Mouse (Mus musculus) limb, embryonic 13.5 days (tissue): ENCODE measurements at regions not wholly inside any gene's neighbourhood (a gene's known extent, or its start where the extent isn't known, plus 50 kb on each side); places are given as distances from the start of the nearest gene placed in this dataset.

Experiments used
- ATAC-seq: fragments of 200-750 bp; cut with Nextera tagmentation; 2 replicates; pipeline ENCODE4 v1.8.0; 2017; ENCODE audit warnings: low read depth, moderate number of reproducible peaks, moderate TSS enrichment; ENCODE audit not compliant: low FRiP score
- H3K27ac ChIP-seq: fragments of 300-500 bp; sonication (generic); 2 replicates; pipeline ENCODE4 v1.5.1; 2015; ENCODE audit warnings: inconsistent platforms, mild to moderate bottlenecking, moderate library complexity
- H3K27me3 ChIP-seq: fragments of 300-500 bp; sonication (generic); 2 replicates; pipeline ENCODE4 v1.6.1; 2015; ENCODE audit warnings: mild to moderate bottlenecking, inconsistent platforms
- H3K36me3 ChIP-seq: fragments of 300-500 bp; sonication (generic); 2 replicates; pipeline ENCODE4 v1.6.1; 2015; ENCODE audit warnings: inconsistent platforms, mild to moderate bottlenecking, moderate library complexity
- H3K4me1 ChIP-seq: fragments of 300-500 bp; sonication (generic); 2 replicates; pipeline ENCODE4 v1.6.1; 2015; ENCODE audit warnings: inconsistent platforms
- H3K4me2 ChIP-seq: fragments of 300-500 bp; sonication (generic); replicated peaks from 2 replicates; pipeline ENCODE4 v1.6.1; 2015; ENCODE audit warnings: inconsistent platforms, mild to moderate bottlenecking, moderate library complexity
- H3K4me3 ChIP-seq: fragments of 300-500 bp; sonication (generic); 2 replicates; pipeline ENCODE4 v1.5.1; 2015; ENCODE audit warnings: moderate library complexity, mild to moderate bottlenecking, inconsistent platforms
- H3K9ac ChIP-seq: fragments of 300-500 bp; sonication (generic); 2 replicates; pipeline ENCODE4 v1.6.1; 2015; ENCODE audit warnings: mild to moderate bottlenecking, inconsistent platforms
- H3K9me3 ChIP-seq: fragments of 300-500 bp; sonication (generic); 2 replicates; pipeline ENCODE4 v1.6.1; 2016; ENCODE audit warnings: inconsistent platforms
- WGBS: fragments of 180-500 bp; shearing (Covaris S2); methylation state at CpG from one replicate; pipeline ENCODE4 v1.1.7; 2015; 5-methylcytosine and 5-hydroxymethylcytosine counted together

- H3K27me3 ChIP-seq: no peaks in the 10 kb centered on the region
- H3K27ac ChIP-seq: no peak overlapping the region
- WGBS: 68% methylated on average over 3 of the region's 3 CpGs
- H3K4me2 ChIP-seq: no peak overlapping the region
- no peak for ATAC-seq
- H3K4me1 ChIP-seq: no peaks in the 10 kb centered on the region
- no peak overlapping the region for H3K9ac ChIP-seq
- no peaks in the 10 kb centered on the region for H3K9me3 ChIP-seq
- H3K4me3 ChIP-seq: no peak overlapping the region
- no peaks in the 10 kb centered on the region for H3K36me3 ChIP-seq
Measured at GRCm38 (mm10) chr11:48067072-48067471, 78.3 kb upstream of the Sgcd start.

GRCm38 (mm10) chr11:48063719-48064118 lies 75.0 kb upstream of the Sgcd start:
- H3K4me1 ChIP-seq: no peaks in the 10 kb centered on the region
- H3K9ac ChIP-seq: no peak overlapping the region
- H3K27ac ChIP-seq: no peak overlapping the region
- H3K36me3 ChIP-seq: no peaks in the 10 kb centered on the region
- no peak overlapping the region for H3K4me2 ChIP-seq
- 76% methylated on average over 9 of the region's 9 CpGs for WGBS
- no peaks in the 10 kb centered on the region for H3K27me3 ChIP-seq
- no peaks in the 10 kb centered on the region for H3K9me3 ChIP-seq
- peak; percentile 44; the same call in 1 of the 2 replicates for ATAC-seq
- H3K4me3 ChIP-seq: no peak overlapping the region

GRCm38 (mm10) chr11:48061501-48061900 lies 72.7 kb upstream of the Sgcd start:
- ATAC-seq: no peak
- Histone ChIP-seq H3K36me3 (no peaks in the 10 kb centered on the region), H3K9ac (no peak overlapping the region), H3K4me2 (no peak overlapping the region), H3K4me3 (no peak overlapping the region), H3K27me3 (no peaks in the 10 kb centered on the region), H3K27ac (no peak overlapping the region), H3K4me1 (no peaks in the 10 kb centered on the region), H3K9me3 (no peaks in the 10 kb centered on the region)

GRCm38 (mm10) chr11:48051156-48051866 lies 62.5 kb upstream of the Sgcd start:
- H3K4me3 ChIP-seq: no peak overlapping the region
- H3K27me3 ChIP-seq: 0 out of 2 replicates have a peak, but pooled peaks cover 3% of the 10 kb centered on the region
- WGBS: 61% methylated on average over 3 of the region's 3 CpGs
- no peak for ATAC-seq
- no peaks in the 10 kb centered on the region for H3K9me3 ChIP-seq
- H3K4me1 ChIP-seq: no peaks in the 10 kb centered on the region
- H3K4me2 ChIP-seq: no peak overlapping the region
- H3K27ac ChIP-seq: no peak overlapping the region
- H3K9ac ChIP-seq: no peak overlapping the region
- H3K36me3 ChIP-seq: no peaks in the 10 kb centered on the region

- Histone ChIP-seq H3K4me2 (no peak overlapping the region), H3K27ac (no peak overlapping the region), H3K36me3 (no peaks in the 10 kb centered on the region), H3K4me3 (no peak overlapping the region), H3K9me3 (no peaks in the 10 kb centered on the region), H3K27me3 (0 out of 2 replicates have a peak, but pooled peaks cover 3% of the 10 kb centered on the region), H3K9ac (no peak overlapping the region), H3K4me1 (no peaks in the 10 kb centered on the region)
- 85% methylated on average over 1 of the region's 1 CpGs for WGBS
- no peak for ATAC-seq
Measured at GRCm38 (mm10) chr11:48048311-48048710, 59.5 kb upstream of the Sgcd start.
